Comparison of ENCODE assay signal across 9 mouse cellular contexts in the genomic region with DNA sequence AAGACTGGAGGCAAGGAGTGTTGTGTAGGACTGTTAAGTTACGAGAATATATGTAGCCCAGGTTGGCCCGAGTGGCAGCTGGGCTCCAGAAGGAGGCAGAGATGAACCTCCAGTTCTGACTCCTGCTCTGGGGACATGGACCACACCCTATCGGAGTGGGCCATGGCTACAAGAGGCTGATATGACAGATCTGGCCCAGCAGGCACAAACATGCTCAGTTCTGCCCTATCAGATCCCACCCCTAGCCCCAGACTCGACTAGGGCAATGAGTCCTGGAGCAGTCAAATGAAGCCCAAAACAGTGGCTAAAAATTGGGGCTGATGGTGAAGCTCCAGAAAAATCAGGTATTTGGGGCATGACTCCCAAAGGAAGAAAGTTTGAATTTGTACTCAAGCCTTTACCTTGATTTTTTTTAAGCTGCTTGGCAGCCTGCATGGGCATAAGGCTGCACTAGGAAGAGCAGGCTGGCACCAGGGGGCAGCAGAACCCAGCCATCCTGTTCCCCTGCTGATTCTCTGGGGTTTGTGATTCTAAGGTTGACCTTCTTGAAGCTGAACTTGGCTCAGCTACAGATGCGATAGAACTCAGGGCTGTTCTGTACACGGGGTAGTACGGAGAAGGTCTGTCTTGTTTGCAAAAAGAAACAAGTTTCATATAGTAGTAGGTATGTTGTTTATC. TPM values are rescaled to one million over a fixed set of nuclear protein-coding genes. Genes with fewer than 3 reads are reported as not detected.
A peak's percentile ranks its signal among the peaks of the same experiment; 100 is the strongest.
DNase-seq lines count a peak whose midpoint lies in the region; ATAC-seq and TF ChIP-seq lines count a peak whose summit lies in the region.
"Had no signal": no experiment of that assay in that cellular context is flagged by ENCODE, and none has a peak within 500 bp of the region (broad histone marks: within the 10 kb centered on the region; RNA-seq: fewer than 3 reads in every experiment).

No protein-coding gene starts in this region.

- peak; percentile 80 for TF ChIP-seq CTCF in heart, adult 2 months (IDR thresholded peaks at IDR 0.05)
- peak; percentile 86 for TF ChIP-seq CTCF in gastrocnemius, adult 2 months (IDR thresholded peaks at IDR 0.05)
- TF ChIP-seq CTCF in layer of hippocampus, adult 2 months (conservative IDR thresholded peaks at IDR 0.05), result peak; percentile 91

- peaks cover 7% of the 10 kb centered on the region for H3K27me3 ChIP-seq in heart, adult 2 months (ENCODE audit: control insufficient read depth, insufficient read depth, low read length)
- H3K27me3 ChIP-seq in heart, embryonic 10.5 days (ENCODE audit: insufficient read depth, poor library complexity, severe bottlenecking), result peaks cover 45% of the 10 kb centered on the region

- WGBS in heart, adult 2 months, result 54% methylated on average over 7 of the region's 7 CpGs
- 62% methylated on average over 7 of the region's 7 CpGs for WGBS in heart, embryonic 10.5 days

- H3K4me1 ChIP-seq in heart, adult 2 months (ENCODE audit: control insufficient read depth, insufficient read depth, low read length), result no peaks in the 10 kb centered on the region; the same call in 1 of the 2 replicates
- peaks cover 21% of the 10 kb centered on the region for H3K4me1 ChIP-seq in heart, embryonic 10.5 days

- no peak overlapping the region for H3K4me3 ChIP-seq in heart, adult 2 months
- no peak overlapping the region for H3K4me3 ChIP-seq in heart, embryonic 10.5 days
- no peak overlapping the region; the same call in 1 of the 2 replicates for H3K4me3 ChIP-seq in gastrocnemius, adult 2 months
- H3K4me3 ChIP-seq in layer of hippocampus, adult 2 months, result no peak overlapping the region

- TF ChIP-seq EP300 in heart, adult 2 months (IDR thresholded peaks at IDR 0.05; ENCODE audit: insufficient read depth, low read depth, low read length), result peak; percentile 73

- H3K79me2 ChIP-seq in heart, adult 2 months (replicated peaks; ENCODE audit: control insufficient read depth, insufficient read depth, low read length), result no peaks in the 10 kb centered on the region

- no peaks in the 10 kb centered on the region for H3K36me3 ChIP-seq in heart, adult 2 months (ENCODE audit: control insufficient read depth, insufficient read depth, low read length)
- H3K36me3 ChIP-seq in heart, embryonic 10.5 days, result no peaks in the 10 kb centered on the region

- 0 out of 2 replicates have a peak, but pooled peaks have one; percentile 49 for ATAC-seq in megakaryocyte, adult 5-6 weeks (ENCODE audit: poor library complexity, severe bottlenecking)

- intact Hi-C loops in heart, adult 2 months (cut with DNase I), result loop anchor here (1.0 to 10.0 kb wide), 3 partner anchors 47 to 228 kb away; no protein-coding TSS in a partner anchor
- intact Hi-C loops in gastrocnemius, adult 2 months (cut with DNase I), result loop anchor here (2.0 to 5.0 kb wide), 3 partner anchors 45 to 230 kb away; no protein-coding TSS in a partner anchor

- no peak overlapping the region for H3K9ac ChIP-seq in heart, adult 2 months (ENCODE audit: low read depth, low read length)

- DNase-seq in heart, adult 2 months, result peak; percentile 44 to 59
- DNase-seq in heart, embryonic 10.5 days (ENCODE audit: low spot score), result no peak
- DNase-seq in B cell, adult 2 months, result peak; percentile 57 to 60
- DNase-seq in adrenal gland, postnatal 36 days, result peak; percentile 82 to 88
- DNase-seq in gastrocnemius, adult 2 months, result peak; percentile 81
- peak; percentile 45 to 66 for DNase-seq in layer of hippocampus, adult 2 months (ENCODE audit: low spot score in 2 of 2)
- DNase-seq in thymus, postnatal 25 days, result peak; percentile 56

- no peaks in the 10 kb centered on the region for H3K9me3 ChIP-seq in heart, embryonic 10.5 days

- no peak overlapping the region for H3K27ac ChIP-seq in heart, adult 2 months
- H3K27ac ChIP-seq in heart, embryonic 10.5 days, result no peak overlapping the region
- H3K27ac ChIP-seq in gastrocnemius, adult 2 months, result peak overlapping the region; percentile 64
- peak overlapping the region; percentile 5; the same call in 1 of the 2 replicates for H3K27ac ChIP-seq in layer of hippocampus, adult 2 months

- TF ChIP-seq POLR2A in heart, adult 2 months (IDR thresholded peaks at IDR 0.05; ENCODE audit: insufficient read depth, low read depth, low read length), result no peak

RNA-seq across cellular contexts. Expression of a gene that starts 3.7 kb away (rescaled TPM):
- total RNA-seq in heart, adult 2 months (2021), result 1 to 10 TPM; 6.0 to 7.2 TPM
- 5.7 and 7.0 TPM in 2 replicates for polyA plus RNA-seq in heart, adult 2 months (2012; rRNA removed)
- 1.1 and 1.2 TPM in 2 replicates for polyA plus RNA-seq in heart, embryonic 10.5 days (2016; fragmentation: Nextera tagmentation; extraction: Ambion mirVana)
- total RNA-seq in adrenal gland, postnatal 36 days (2021), result 1 to 10 TPM; 2.7 to 3.1 TPM
- 10 to 100 TPM; 21.9 to 23.1 TPM for total RNA-seq in gastrocnemius, adult 2 months (2021)
- 100 to 1,000 TPM; 188 to 202 TPM for total RNA-seq in layer of hippocampus, adult 2 months (2021)
- total RNA-seq in megakaryocyte, adult 5-6 weeks (2015), result 0.31 and 1.3 TPM in 2 replicates
- 0.73 TPM in 1 of 2 replicates, not detected in the other for total RNA-seq in megakaryocyte, adult 5-6 weeks (2017)

RNA-seq across cellular contexts. Expression of a gene that starts 40.2 kb away (rescaled TPM):
- not detected for total RNA-seq in heart, adult 2 months (2021)
- not detected in 2 replicates for polyA plus RNA-seq in heart, adult 2 months (2012; rRNA removed)
- not detected in 2 replicates for polyA plus RNA-seq in heart, embryonic 10.5 days (2016; fragmentation: Nextera tagmentation; extraction: Ambion mirVana)
- total RNA-seq in adrenal gland, postnatal 36 days (2021), result not detected
- not detected for total RNA-seq in gastrocnemius, adult 2 months (2021)
- not detected for total RNA-seq in layer of hippocampus, adult 2 months (2021)
- total RNA-seq in megakaryocyte, adult 5-6 weeks (2015), result not detected in 2 replicates
- total RNA-seq in megakaryocyte, adult 5-6 weeks (2017), result not detected in 2 replicates
- polyA plus RNA-seq: intestine, embryonic 14.5 days had no signal

RNA-seq across cellular contexts. Expression of a gene that starts 57.8 kb away (rescaled TPM):
- not detected for total RNA-seq in heart, adult 2 months (2021)
- polyA plus RNA-seq in heart, adult 2 months (2012; rRNA removed), result not detected in 2 replicates
- polyA plus RNA-seq in heart, embryonic 10.5 days (2016; fragmentation: Nextera tagmentation; extraction: Ambion mirVana), result not detected in 2 replicates
- not detected for total RNA-seq in adrenal gland, postnatal 36 days (2021)
- total RNA-seq in gastrocnemius, adult 2 months (2021), result not detected
- not detected for total RNA-seq in layer of hippocampus, adult 2 months (2021)
- not detected in 2 replicates for total RNA-seq in megakaryocyte, adult 5-6 weeks (2015)
- total RNA-seq in megakaryocyte, adult 5-6 weeks (2017), result not detected in 2 replicates

Comparison
In these comparisons a context has a peak if more than half of its experiments do, and no peak if none do; other contexts are left out.
1. H3K27ac ChIP-seq: peak in gastrocnemius, adult 2 months (single experiment) and layer of hippocampus, adult 2 months (single experiment); none in heart, adult 2 months (single experiment) and heart, embryonic 10.5 days (single experiment).
2. RNA of a gene that starts 3.7 kb away (total RNA-seq): 188 to 202 TPM in layer of hippocampus, adult 2 months; 21.9 to 23.1 TPM in gastrocnemius, adult 2 months, 6.0 to 7.2 TPM in heart, adult 2 months, 2.7 to 3.1 TPM in adrenal gland, postnatal 36 days and 0.31 to 1.3 TPM in megakaryocyte, adult 5-6 weeks; every median in the first group is over 4 times any median in the second.
3. Peak in every context shown above with its lines, with median percentiles within 50 percentile points of each other: CTCF ChIP-seq.